Mouse (Mus musculus): ENCODE data around the gene Kctd20.

The Kctd20 gene

DNA sequence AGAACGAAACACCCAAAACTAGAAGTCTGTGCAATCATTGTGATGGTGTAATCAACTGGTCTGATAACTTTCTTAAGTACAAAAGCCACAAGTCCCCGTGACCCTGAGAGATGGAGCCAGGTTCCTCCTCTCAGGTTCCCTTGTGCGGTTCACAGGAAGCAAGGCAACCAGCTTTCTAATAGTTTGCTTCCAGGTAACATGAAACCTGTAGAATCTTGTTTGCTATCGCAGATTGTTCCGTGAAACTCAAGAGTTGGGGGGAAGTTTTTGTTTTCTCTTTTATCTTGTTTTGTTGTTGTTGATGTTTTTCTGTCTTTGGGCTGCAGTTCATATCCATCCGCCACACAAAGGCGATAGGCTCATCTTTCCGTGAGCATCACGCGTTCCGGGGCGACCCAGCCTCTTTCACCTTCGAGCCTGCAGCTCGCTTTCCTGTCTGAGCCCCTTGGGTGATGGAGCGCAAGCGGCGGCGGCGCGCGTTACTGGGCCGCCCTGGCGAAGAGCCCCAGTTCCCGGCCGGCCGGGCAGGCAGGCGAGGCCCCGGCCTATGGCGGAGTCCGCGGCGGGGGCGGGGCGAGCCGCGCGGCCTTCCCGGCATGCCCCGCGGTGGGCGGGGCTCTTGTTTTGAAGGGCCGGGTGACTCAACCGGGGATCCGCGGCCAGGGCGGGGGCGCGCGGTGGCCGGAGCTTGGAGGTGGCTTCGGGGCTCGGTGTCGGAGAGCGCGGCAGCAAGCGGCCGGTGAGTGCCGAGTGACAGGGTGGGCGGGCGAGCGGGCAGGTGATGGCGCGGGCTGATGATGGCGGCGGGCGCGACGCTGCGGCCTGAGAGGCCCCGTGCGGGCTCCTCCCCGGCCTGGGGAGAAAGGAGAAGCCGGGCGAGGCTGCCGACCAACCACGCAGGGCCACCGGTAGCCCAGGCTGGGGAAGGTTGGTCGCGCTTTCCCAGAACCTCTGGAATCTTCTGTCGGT, at the start of gene Kctd20:
TSS of gene Kctd20 (plus strand) at position 120 of the 969 bp plus-strand sequence.
- peak; percentile 97 for DNase-seq (ENCODE audit: extremely low spot score)

DNA sequence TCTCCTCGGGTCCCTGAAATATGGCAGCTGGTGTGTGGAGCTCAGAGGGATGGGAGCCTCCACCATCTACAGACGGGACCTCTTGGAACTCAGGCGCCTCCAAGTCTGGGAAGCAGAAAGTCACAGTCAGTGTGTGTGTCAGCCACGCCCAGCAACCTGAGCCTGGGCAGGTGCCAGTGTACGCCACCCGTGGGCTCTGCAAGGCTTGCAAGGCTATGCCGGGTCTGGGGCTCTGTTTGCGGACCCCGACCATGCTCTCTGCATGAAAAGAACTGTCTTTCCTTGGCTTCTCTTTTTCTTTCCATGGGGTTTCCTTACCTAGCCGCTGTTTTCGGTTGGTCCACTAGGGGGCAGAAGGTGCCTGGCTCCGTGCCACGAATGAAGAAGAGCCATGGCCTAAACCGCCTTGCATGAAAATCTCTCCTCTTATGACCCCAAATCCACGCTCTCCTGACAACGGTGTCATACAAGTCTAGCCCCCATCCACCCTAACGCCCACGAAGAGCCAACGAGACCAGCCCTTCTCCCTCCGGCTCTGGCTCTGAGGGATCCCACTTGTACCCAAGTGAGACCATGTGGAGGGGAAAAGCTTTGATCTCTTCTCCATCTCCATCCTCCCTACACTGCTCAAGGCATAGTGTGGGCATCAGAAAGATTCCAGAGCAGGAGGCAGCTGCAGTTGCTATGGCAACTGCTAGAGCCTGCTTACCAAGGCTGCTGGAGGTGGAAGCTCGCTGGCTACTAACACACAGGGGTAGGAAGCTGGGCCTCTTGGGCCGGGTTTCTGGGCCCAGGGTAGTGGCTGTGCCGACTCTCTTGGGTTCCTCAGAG, 47.0 kb upstream of the Kctd20 start:
- DNase-seq (ENCODE audit: extremely low spot score) = peak; percentile 73

DNA sequence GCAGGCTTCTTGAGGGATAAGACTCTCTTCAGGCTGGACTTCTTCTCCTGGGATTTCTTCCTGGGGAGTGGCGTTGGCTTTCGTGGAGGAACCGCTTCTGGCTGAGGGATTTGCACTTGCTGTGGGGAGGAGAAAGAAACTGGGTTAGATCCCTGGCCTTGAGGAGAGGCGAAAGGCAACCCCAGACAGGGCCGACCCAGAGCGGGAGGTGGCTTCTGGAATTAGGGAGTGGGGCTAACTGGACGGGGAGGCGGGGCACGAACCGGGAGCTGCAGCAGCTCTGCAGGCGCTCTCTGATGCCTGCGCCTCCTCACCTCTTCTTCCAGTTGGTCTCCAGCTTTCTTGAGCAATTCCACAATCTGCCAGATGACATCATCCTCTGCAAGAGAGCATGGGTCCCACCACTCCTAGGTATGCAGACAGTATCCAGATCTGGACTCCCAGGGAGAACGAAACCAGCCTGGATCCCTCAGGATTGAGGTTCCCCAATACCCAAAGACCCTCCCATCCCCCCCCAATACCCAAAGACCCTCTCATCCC, 46.3 kb upstream of the Kctd20 start:
- DNase-seq (ENCODE audit: extremely low spot score) = no peak

DNA sequence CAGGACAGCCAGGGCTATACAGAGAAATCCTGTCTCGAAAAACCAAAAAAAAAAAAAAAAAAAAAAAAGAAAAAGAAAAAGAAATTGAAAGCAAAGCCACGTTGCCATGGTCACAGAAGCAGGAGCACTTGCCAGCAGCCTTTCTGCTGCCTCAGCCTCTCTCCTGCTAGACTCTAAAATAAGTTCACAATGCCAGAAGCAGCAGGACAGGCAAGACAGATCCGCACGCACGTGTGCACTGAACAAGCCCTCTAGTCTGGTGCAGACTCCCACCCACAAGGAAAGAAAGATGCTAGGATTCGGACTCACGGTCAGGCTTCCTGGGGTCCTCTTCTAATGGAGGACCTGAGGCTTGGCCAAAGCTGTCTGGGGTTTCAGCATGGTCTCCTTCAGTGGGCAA, 43.8 kb upstream of the Kctd20 start:
- no peak for DNase-seq (ENCODE audit: extremely low spot score)

DNA sequence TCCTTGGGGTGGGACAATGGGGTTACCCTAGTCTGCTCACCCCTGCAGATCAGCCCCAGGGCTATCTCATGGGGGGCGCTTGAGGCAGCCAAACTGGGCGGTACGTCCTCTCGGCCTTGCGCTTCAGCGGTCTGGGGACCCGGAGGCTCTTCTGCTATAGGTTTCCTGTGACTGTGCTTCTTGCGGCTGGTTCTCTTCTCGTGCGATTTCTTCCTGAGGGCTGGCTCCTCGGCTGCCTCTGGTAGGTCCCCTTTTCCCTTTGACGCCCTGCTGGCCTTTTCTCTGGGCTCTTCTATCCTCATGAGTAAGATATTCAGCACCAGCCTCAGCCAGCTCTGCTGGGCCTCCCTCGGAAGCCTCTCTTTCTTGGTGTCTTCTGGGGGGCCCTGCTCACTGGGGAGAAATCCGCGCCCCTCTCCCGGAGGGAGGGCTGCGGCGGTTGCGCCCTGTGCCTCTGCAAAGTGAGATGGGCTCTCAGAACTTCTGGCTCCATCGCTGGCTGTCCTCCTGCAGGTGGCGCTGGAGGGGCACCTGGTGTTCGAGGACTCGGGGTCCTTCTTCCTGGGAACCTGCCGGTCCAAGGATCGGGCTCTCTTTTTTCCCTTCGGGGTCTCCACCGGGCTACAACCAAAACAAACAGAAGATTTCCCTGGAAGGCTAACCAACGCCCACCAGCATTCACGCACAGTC, 42.4 kb upstream of the Kctd20 start:
- peak; percentile 75 for DNase-seq (ENCODE audit: extremely low spot score)

DNA sequence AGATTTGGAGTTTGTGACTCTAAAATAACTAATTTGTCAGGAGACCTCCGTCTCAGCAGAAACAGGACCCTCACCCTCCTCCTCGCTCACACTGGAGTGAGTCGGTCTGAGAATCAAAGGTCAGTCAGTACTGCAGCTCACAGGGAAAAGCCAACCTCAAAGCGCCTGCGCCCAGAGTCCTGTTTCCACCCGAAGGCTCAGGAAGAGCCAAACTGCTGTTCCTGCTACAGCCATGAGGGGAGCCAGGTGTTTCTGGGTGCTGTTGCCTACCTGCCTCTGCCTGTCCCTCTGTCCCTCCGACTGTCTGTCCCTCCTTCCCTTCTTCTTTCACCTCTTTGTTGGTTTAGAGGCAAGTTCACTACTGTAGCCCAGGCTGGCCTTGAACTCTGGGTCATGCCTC, 41.6 kb upstream of the Kctd20 start:
- no peak for DNase-seq (ENCODE audit: extremely low spot score)

DNA sequence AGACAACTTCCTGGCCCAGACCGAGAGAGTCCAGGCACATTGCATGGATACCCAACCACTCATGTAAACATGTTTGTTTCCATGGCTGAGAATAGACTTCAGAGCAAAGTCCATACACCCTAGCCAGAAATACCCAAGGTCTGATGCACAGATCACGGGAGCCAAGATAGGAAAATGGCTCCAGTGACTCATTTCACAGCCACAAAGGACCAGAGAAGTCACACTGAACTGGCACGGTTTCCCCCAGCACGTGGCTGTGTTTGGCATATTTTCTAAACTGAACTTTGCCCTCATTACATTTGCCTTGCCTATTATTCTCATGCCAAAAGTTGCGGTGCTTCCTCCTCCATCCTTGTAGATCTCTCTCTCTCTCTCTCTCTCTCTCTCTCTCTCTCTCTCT, 38.5 kb upstream of the Kctd20 start:
- no peak for DNase-seq (ENCODE audit: extremely low spot score)

DNA sequence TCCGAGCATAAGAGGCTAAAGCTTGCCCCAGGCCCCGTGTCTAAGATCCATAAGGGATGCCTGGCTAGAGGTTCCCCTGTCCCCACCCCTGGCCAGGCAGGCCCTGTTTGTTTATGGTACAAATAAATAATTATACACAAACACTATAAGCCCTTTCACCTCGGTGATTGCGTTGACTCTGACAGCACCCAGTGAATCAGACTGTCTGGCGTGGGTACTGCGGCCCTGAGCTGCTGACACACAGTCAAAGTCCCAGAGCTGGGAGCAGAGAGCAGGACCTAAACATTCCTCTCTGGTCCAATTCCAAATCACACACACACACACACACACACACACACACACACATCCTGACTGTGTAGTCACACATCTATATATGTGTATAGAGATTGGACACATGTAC, 37.8 kb upstream of the Kctd20 start:
- no peak for DNase-seq (ENCODE audit: extremely low spot score)

DNA sequence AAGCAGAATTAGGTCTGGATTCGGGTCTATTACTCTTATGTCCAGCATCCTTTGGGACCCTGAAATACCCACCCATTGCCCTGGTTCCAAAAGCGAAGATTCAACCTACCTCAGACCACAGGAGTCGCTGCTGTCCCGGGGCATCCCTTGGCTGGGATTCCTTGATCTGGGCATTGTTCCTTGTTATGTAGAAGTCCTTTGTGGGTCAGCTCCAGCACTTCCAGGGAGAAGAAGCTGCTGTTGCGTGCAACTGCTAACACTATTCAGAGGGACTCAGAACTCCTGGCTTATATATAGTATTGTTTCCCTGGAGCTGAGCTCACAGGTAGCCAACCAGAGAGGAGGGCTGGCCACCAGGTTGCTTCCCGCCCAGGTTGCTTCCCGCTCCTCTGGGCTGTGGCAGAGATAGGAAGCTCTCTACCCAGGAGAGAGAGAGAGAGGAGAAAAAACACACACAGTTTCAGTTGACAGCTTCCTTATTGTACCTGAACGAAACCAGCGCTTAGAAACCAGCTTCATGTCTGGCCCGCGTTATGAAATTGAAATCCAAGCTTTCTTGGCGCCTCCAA, 36.6 kb upstream of the Kctd20 start, which contains the start of gene 4930539E08Rik:
TSS of gene 4930539E08Rik (minus strand) at position 265 of the 569 bp plus-strand sequence.
- no peak for DNase-seq (ENCODE audit: extremely low spot score)

DNA sequence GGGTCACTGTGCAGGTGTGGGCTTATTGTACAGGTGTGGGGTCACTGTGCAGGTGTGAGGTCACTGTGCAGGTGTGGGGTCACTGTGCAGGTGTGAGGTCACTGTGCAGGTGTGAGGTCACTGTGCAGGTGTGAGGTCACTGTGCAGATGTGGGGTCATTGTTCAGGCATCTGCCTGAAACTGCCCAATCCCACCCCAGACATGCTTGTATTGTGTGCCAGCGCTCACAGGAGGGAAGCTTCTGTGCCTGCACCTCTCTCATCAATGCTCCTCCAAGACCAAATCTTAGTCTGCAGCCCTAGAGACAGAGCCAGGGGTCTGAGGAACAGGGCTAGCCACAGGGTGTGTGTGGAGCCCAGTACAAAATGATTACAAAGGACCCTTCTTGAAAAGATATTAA, 35.2 kb upstream of the Kctd20 start:
- no peak for DNase-seq (ENCODE audit: extremely low spot score)

DNA sequence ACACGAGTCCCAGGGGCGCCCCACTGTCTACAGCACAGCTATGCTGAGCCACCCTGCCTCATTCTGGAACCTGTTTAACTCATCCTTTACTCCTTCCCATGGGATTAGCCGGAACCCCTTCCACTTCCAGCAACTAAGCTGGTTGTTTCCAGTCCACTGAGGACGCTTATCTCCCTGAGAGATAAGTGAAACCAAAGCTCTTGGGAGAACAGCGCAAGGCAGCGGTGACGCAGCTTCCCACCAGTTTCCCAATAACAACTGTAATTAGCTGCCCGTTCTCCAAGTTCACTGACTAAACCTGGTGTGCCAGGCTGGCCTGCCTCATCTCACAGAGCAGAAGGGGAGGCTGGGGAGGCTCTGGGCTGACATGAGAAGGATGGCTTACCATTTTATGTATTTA, 30.7 kb upstream of the Kctd20 start:
- no peak for DNase-seq (ENCODE audit: extremely low spot score)

DNA sequence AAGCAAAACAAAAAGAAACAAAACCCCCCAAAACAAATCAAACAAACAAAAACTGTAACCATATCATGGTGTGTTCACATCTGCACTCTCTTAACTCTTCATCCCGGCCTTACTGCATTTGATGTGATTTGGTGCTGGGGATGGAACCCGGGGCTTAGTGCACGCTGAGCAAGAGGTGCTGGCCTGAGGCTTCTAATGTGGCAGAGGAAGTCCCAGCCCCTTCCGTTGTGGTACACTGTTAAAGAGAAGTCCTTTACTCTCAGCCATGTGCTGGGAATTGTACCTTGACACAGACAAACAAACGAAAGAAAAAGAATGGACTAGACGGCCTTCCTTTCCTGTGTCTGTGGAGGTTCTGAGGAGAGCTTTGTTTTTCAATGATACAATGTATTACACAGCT, 29.7 kb upstream of the Kctd20 start:
- no peak for DNase-seq (ENCODE audit: extremely low spot score)

DNA sequence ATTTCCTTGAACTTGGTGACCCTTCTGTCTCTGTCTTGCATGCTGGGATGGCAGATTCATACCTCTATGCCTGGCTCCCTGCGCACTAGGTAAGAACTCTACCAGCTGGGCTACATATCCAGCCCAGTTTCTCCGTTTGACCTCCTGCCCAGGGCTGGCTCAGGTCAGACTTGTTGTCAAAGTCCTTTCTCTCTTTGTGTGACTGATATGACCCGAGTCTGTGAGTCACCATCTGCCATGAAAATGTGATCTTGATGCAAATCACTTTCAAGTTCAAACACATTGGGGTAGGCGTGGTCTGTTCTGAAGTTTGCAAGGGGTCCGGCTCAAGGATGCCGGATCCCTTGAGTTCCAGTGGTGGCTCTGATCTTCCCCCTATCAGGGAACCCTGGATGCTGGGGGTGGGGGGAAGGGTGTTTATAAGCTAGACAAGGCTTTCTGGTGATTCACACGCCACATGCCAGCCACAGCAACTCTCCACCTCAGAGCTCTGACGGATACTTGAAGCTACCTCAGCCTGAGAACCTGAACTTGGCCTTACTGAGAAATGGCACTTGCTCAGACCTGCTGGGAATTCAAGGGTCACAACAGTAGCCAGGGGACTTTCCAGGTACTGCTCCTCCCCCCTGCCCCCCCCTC, 26.7 kb upstream of the Kctd20 start:
- no peak for DNase-seq (ENCODE audit: extremely low spot score)

DNA sequence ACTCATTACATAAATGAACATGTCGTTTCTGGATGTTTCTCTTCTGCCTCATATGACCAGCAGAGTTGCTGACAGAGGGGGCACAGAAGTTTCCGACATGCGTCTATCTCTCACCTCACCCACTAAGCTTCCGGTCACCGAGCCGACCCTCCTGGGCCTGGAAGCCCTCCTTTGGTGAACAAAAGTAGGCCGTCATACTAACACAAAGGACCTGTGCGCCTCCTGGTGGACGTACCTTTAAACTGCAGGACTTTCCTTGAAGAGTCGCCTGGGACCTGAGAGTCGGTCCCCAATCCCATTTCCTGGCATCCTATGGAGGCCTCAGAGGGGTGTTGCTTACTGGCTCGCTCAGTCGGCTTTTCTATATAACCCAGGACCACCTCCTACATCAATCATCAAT, 25.4 kb upstream of the Kctd20 start:
- DNase-seq (ENCODE audit: extremely low spot score) = peak; percentile 82

DNA sequence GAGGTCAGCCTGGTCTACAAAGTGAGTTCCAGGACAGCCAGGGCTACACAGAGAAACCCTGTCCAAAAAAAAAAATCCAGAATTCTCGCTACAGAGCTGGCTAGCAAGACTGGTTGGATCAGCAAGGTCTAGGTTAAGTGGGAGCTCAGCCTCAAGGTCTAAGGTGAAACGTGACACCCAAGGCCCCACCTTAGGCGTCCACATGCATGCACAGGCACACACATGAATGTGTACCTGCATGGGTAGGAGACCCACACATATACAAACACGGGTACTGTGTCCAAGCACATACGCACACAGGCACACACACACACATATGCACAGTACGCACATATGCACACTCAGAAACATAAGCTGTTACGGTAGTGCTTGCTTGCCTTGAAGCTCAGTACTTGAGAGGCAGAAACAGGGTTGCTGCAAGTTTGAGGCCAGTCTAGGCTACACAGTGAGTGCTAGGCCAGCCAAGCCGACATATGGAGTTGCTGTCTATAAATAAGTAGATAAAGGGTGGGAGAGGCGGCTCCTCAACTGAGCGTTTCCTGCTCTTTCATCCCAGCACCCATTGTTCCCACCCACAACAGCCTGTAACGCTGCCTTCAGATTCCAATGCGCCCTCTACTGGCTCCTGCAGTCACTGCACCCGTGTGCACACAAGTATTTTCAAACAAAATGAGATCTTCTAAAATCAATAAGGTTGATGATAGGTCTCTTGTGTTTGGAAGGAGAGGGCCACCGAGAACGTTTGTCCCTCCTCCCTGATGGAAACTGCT, 24.7 kb upstream of the Kctd20 start:
- DNase-seq (ENCODE audit: extremely low spot score) = peak; percentile 48

DNA sequence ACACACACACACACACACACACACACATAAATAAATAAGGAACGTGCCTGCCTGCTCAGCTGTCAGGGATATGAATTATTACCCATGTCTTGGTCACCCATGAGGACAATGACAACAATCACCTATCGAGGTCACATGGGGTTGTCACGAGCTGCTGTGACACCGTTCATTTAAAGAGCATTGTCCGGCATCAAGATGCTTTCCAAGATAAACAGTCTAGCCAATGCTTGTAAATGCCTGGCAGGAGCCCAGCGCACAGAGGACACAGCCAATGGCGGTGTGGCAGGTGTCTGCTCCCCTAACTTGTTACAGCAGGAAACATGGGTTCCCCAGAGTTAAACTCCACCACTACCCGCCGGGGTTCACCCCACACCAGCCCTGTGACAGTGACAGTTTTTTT, 23.7 kb upstream of the Kctd20 start:
- DNase-seq (ENCODE audit: extremely low spot score) = no peak

DNA sequence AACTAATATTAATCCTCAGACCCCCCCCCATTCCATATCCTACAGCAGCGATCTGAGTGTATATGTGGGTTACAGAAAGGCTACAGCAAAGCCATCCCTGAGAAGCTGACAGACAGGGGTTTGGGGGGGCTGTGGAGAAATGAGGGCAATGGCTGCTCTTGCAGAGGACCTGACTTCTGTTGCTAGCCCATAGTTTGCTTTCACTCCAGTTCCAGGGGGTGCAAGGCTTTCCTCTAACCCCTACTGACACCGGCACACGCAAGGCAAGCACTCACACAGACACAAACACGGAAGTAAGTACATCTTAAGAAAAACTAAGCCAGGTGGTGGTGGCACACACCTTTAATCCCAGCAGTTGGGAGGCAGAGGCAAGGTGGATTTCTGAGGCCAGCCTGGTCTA, 22.4 kb upstream of the Kctd20 start:
- DNase-seq (ENCODE audit: extremely low spot score) = no peak

DNA sequence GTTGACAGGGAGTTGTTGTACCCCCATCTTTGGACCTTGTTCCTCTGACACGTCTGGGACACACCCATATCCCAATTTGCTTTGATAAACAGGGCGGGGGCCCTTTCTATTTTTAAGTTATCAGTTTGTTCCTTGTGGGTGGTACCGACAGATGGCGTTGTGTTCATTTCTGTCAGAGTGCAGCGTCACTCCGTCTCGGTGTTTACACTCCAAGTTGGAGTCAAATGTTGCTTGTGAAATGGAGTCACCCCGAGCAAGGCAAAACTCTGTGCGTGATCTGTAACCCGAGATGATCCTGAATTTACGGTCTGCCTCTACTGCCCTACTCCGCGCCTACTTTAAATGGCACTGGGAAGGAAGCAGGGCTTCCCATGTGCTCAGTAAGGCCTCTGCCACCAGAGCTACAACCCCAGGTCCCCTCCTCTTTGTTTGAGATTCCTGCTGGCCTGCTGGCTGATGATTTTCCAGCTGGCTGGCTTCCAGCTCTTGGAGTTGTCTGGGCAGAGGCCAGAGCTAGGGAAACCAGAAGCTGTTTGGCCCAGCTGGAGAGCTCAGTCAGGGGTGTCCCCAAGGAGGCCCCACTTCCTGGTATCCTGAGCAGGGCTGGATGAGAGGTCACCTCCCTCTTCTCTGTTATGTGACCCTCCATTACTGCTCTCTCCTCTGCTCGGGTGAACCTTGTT, 21.2 kb upstream of the Kctd20 start:
- DNase-seq (ENCODE audit: extremely low spot score) = peak; percentile 62

DNA sequence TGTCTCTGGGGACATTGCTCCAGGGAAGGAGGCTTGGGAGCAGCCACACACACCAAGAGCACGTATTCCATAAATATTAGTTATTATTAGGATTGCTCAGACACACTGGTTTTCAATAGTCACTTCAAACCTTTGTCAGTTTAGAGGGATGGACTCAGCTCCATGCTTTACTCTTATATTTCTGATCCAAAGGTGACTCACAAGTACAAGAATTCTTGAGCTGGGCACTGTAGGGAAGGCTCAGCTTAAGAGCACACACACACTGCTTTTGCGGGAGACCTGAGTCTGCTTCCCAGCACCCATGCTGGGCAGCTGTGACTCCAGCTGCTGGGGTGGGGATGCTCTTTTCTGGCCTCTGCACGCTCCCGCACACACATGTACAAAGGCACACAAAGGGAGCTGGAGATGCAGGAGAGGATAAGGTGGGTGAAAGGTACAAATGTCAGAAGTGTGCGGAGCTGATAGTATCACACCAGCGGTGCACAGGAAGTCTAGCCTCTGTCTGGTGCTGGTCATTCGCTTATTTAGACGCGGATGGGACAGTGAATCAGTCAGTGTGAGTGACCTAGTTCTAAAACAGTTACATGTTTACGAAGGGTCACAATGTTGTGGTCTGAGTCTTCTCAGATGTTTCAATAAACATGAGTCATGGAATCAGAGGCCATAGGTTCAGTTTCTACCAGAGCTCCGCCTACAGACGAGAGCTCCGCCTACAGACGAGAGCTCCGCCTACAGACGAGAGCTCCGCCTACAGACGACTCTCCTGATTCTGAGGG, 20.1 kb upstream of the Kctd20 start:
- DNase-seq (ENCODE audit: extremely low spot score) = no peak

Data from embryo, embryonic 9.5 days (tissue).